Mouse (Mus musculus): ENCODE measurements around the gene Insl6. TPM values are rescaled to one million over a fixed set of nuclear protein-coding genes. Genes with fewer than 3 reads are reported as not detected.

Gene Insl6
- polyA plus RNA-seq (2014; fragmentation: Illumina TruSeq; extraction: RNeasy Lipid Tissue Mini Kit (QIAGEN cat#74804); ENCODE audit: insufficient read depth, low read depth, low replicate concordance), result 1.0 TPM

GRCm38 (mm10) chr19:29325053-29325851 is at the start of gene Insl6:
Gene Insl6 (minus strand): TSS chr19:29325356.

GRCm38 (mm10) chr19:29366969-29367622 is 41.9 kb upstream of the Insl6 start, which contains the start of the genes Plgrkt and Cd274:
Gene Plgrkt (minus strand): TSS chr19:29367390.
Gene Cd274 (plus strand): TSS chr19:29367455.

GRCm38 (mm10) chr19:29334068-29334745 is 9.1 kb upstream of the Insl6 start, which contains the start of gene Rln1:
Gene Rln1 (minus strand): TSS chr19:29334670.

Other genes with a start within 250 kb of the Insl6 start
- gene Rcl1, start 224.0 kb downstream of the Insl6 start, polyA plus RNA-seq (2014; fragmentation: Illumina TruSeq; extraction: RNeasy Lipid Tissue Mini Kit (QIAGEN cat#74804); ENCODE audit: insufficient read depth, low read depth, low replicate concordance), result 13.8 TPM
- gene Jak2, start 73.5 kb downstream of the Insl6 start, polyA plus RNA-seq (2014; fragmentation: Illumina TruSeq; extraction: RNeasy Lipid Tissue Mini Kit (QIAGEN cat#74804); ENCODE audit: insufficient read depth, low read depth, low replicate concordance), result 14.0 TPM
- not detected for gene Rln1, start 9.3 kb upstream of the Insl6 start, polyA plus RNA-seq (2014; fragmentation: Illumina TruSeq; extraction: RNeasy Lipid Tissue Mini Kit (QIAGEN cat#74804); ENCODE audit: insufficient read depth, low read depth, low replicate concordance)
- gene Plgrkt, start 42.0 kb upstream of the Insl6 start, polyA plus RNA-seq (2014; fragmentation: Illumina TruSeq; extraction: RNeasy Lipid Tissue Mini Kit (QIAGEN cat#74804); ENCODE audit: insufficient read depth, low read depth, low replicate concordance), result 43.1 TPM
- 4.9 TPM for gene Cd274, start 42.1 kb upstream of the Insl6 start, polyA plus RNA-seq (2014; fragmentation: Illumina TruSeq; extraction: RNeasy Lipid Tissue Mini Kit (QIAGEN cat#74804); ENCODE audit: insufficient read depth, low read depth, low replicate concordance)
- 0.51 TPM for gene Pdcd1lg2, start 85.6 kb upstream of the Insl6 start, polyA plus RNA-seq (2014; fragmentation: Illumina TruSeq; extraction: RNeasy Lipid Tissue Mini Kit (QIAGEN cat#74804); ENCODE audit: insufficient read depth, low read depth, low replicate concordance)
- 8.2 TPM for gene Ric1, start 196.9 kb upstream of the Insl6 start, polyA plus RNA-seq (2014; fragmentation: Illumina TruSeq; extraction: RNeasy Lipid Tissue Mini Kit (QIAGEN cat#74804); ENCODE audit: insufficient read depth, low read depth, low replicate concordance)